Mouse (Mus musculus): Measurements from ENCODE around the gene Zfr2. TPM values are rescaled to one million over a fixed set of nuclear protein-coding genes. Genes with fewer than 3 reads are reported as not detected.
A peak's percentile ranks its signal among the peaks of the same experiment; 100 is the strongest.

The Zfr2 gene
- polyA plus RNA-seq, 1 experiment from 2014 or later, result 31.0 TPM

- Histone ChIP-seq H3K4me3 (ENCODE audit: low read depth, low read length) (no peak overlapping the region), H3K4me2 (ENCODE audit: low read length) (no peak overlapping the region; the same call in 1 of the 2 replicates)
- WGBS, result 87% methylated on average over 6 of the region's 6 CpGs
Measured at GRCm38 (mm10) chr10:81234206-81234605, 1.3 kb downstream of the Zfr2 start.

GRCm38 (mm10) chr10:81236471-81237268 is 3.7 kb downstream of the Zfr2 start:
- H3K27ac ChIP-seq (ENCODE audit: low read length), result no peak overlapping the region
- H3K27me3 ChIP-seq (ENCODE audit: control insufficient read depth, insufficient read depth, low read depth, low read length), result peaks cover 7% of the 10 kb centered on the region; the same call in 1 of the 2 replicates
- WGBS, result 86% methylated on average over 12 of the region's 12 CpGs
- no peak overlapping the region for H3K9ac ChIP-seq (ENCODE audit: low read depth, low read length)
- no peaks in the 10 kb centered on the region for H3K36me3 ChIP-seq (ENCODE audit: control insufficient read depth, insufficient read depth, low read length)
- no peaks in the 10 kb centered on the region for H3K9me3 ChIP-seq (replicated peaks; ENCODE audit: control insufficient read depth, low read length, poor library complexity, severe bottlenecking)
- H3K4me3 ChIP-seq (ENCODE audit: low read depth, low read length), result no peak overlapping the region
- no peak overlapping the region for H3K4me2 ChIP-seq (ENCODE audit: low read length)
- ATAC-seq, result no peak
- H3K4me1 ChIP-seq (ENCODE audit: control insufficient read depth, insufficient read depth, low read length), result peaks cover 10% of the 10 kb centered on the region

More at GRCm38 (mm10) chr10:81234206-81234605, 1.3 kb downstream of the Zfr2 start:
- no peak overlapping the region for H3K27ac ChIP-seq (ENCODE audit: low read length)
- H3K4me1 ChIP-seq (ENCODE audit: control insufficient read depth, insufficient read depth, low read length), result peaks cover 18% of the 10 kb centered on the region
- no peaks in the 10 kb centered on the region for H3K36me3 ChIP-seq (ENCODE audit: control insufficient read depth, insufficient read depth, low read length)
- no peak overlapping the region for H3K9ac ChIP-seq (ENCODE audit: low read depth, low read length)
- no peaks in the 10 kb centered on the region for H3K9me3 ChIP-seq (replicated peaks; ENCODE audit: control insufficient read depth, low read length, poor library complexity, severe bottlenecking)
- ATAC-seq, result no peak
- peaks cover 2% of the 10 kb centered on the region; the same call in 1 of the 2 replicates for H3K27me3 ChIP-seq (ENCODE audit: control insufficient read depth, insufficient read depth, low read depth, low read length)

- peaks cover 4% of the 10 kb centered on the region for H3K4me1 ChIP-seq (ENCODE audit: control insufficient read depth, insufficient read depth, low read length)
- H3K4me3 ChIP-seq (ENCODE audit: low read depth, low read length), result no peak overlapping the region
- 77% methylated on average over 2 of the region's 2 CpGs for WGBS
- H3K9me3 ChIP-seq (replicated peaks; ENCODE audit: control insufficient read depth, low read length, poor library complexity, severe bottlenecking), result no peaks in the 10 kb centered on the region
- no peak overlapping the region for H3K27ac ChIP-seq (ENCODE audit: low read length)
- no peak overlapping the region for H3K4me2 ChIP-seq (ENCODE audit: low read length)
- peaks cover 7% of the 10 kb centered on the region; the same call in 1 of the 2 replicates for H3K27me3 ChIP-seq (ENCODE audit: control insufficient read depth, insufficient read depth, low read depth, low read length)
- H3K9ac ChIP-seq (ENCODE audit: low read depth, low read length), result no peak overlapping the region
- no peak for ATAC-seq
- H3K36me3 ChIP-seq (ENCODE audit: control insufficient read depth, insufficient read depth, low read length), result peaks cover 3% of the 10 kb centered on the region; the same call in 1 of the 2 replicates
Measured at GRCm38 (mm10) chr10:81238618-81239017, 5.7 kb downstream of the Zfr2 start.

- H3K4me1 ChIP-seq (ENCODE audit: control insufficient read depth, insufficient read depth, low read length), result no peaks in the 10 kb centered on the region
- no peak overlapping the region for H3K27ac ChIP-seq (ENCODE audit: low read length)
- WGBS, result 22% methylated on average over 13 of the region's 13 CpGs
- H3K9ac ChIP-seq (ENCODE audit: low read depth, low read length), result no peak overlapping the region
- H3K9me3 ChIP-seq (replicated peaks; ENCODE audit: control insufficient read depth, low read length, poor library complexity, severe bottlenecking), result no peaks in the 10 kb centered on the region
- ATAC-seq, result no peak
- no peak overlapping the region for H3K4me3 ChIP-seq (ENCODE audit: low read depth, low read length)
- peaks cover 7% of the 10 kb centered on the region; the same call in 1 of the 2 replicates for H3K27me3 ChIP-seq (ENCODE audit: control insufficient read depth, insufficient read depth, low read depth, low read length)
- peaks cover 3% of the 10 kb centered on the region; the same call in 1 of the 2 replicates for H3K36me3 ChIP-seq (ENCODE audit: control insufficient read depth, insufficient read depth, low read length)
- no peak overlapping the region for H3K4me2 ChIP-seq (ENCODE audit: low read length)
Measured at GRCm38 (mm10) chr10:81240876-81241275, 7.9 kb downstream of the Zfr2 start.

- Histone ChIP-seq H3K9me3 (replicated peaks; ENCODE audit: control insufficient read depth, low read length, poor library complexity, severe bottlenecking) (no peaks in the 10 kb centered on the region), H3K36me3 (ENCODE audit: control insufficient read depth, insufficient read depth, low read length) (peaks cover 6% of the 10 kb centered on the region; the same call in 1 of the 2 replicates), H3K4me3 (ENCODE audit: low read depth, low read length) (no peak overlapping the region), H3K4me1 (ENCODE audit: control insufficient read depth, insufficient read depth, low read length) (no peaks in the 10 kb centered on the region), H3K9ac (ENCODE audit: low read depth, low read length) (no peak overlapping the region), H3K4me2 (ENCODE audit: low read length) (no peak overlapping the region), H3K27ac (ENCODE audit: low read length) (no peak overlapping the region), H3K27me3 (ENCODE audit: control insufficient read depth, insufficient read depth, low read depth, low read length) (peaks cover 7% of the 10 kb centered on the region; the same call in 1 of the 2 replicates)
- 88% methylated on average over 16 of the region's 16 CpGs for WGBS
- no peak for ATAC-seq
Measured at GRCm38 (mm10) chr10:81242021-81242420, 9.1 kb downstream of the Zfr2 start.

GRCm38 (mm10) chr10:81244146-81244545 is 11.2 kb downstream of the Zfr2 start:
- Histone ChIP-seq H3K4me2 (ENCODE audit: low read length) (no peak overlapping the region), H3K9me3 (replicated peaks; ENCODE audit: control insufficient read depth, low read length, poor library complexity, severe bottlenecking) (no peaks in the 10 kb centered on the region), H3K27ac (ENCODE audit: low read length) (no peak overlapping the region), H3K36me3 (ENCODE audit: control insufficient read depth, insufficient read depth, low read length) (peaks cover 8% of the 10 kb centered on the region), H3K9ac (ENCODE audit: low read depth, low read length) (0 out of 2 replicates have a peak overlapping the region, but pooled peaks have one; percentile 34), H3K27me3 (ENCODE audit: control insufficient read depth, insufficient read depth, low read depth, low read length) (peaks cover 6% of the 10 kb centered on the region; the same call in 1 of the 2 replicates), H3K4me3 (ENCODE audit: low read depth, low read length) (no peak overlapping the region), H3K4me1 (ENCODE audit: control insufficient read depth, insufficient read depth, low read length) (no peaks in the 10 kb centered on the region)
- ATAC-seq, result peak; percentile 1; the same call in 1 of the 2 replicates
- WGBS, result 75% methylated on average over 4 of the region's 4 CpGs

- peak overlapping the region; percentile 34 for H3K9ac ChIP-seq (ENCODE audit: low read depth, low read length)
- no peak overlapping the region for H3K4me2 ChIP-seq (ENCODE audit: low read length)
- no peaks in the 10 kb centered on the region for H3K4me1 ChIP-seq (ENCODE audit: control insufficient read depth, insufficient read depth, low read length)
- 9% methylated on average over 17 of the region's 17 CpGs for WGBS
- no peak overlapping the region for H3K27ac ChIP-seq (ENCODE audit: low read length)
- no peaks in the 10 kb centered on the region for H3K9me3 ChIP-seq (replicated peaks; ENCODE audit: control insufficient read depth, low read length, poor library complexity, severe bottlenecking)
- peaks cover 8% of the 10 kb centered on the region for H3K36me3 ChIP-seq (ENCODE audit: control insufficient read depth, insufficient read depth, low read length)
- H3K27me3 ChIP-seq (ENCODE audit: control insufficient read depth, insufficient read depth, low read depth, low read length), result 0 out of 2 replicates have a peak, but pooled peaks cover 2% of the 10 kb centered on the region
- peak; percentile 66 for ATAC-seq
- no peak overlapping the region for H3K4me3 ChIP-seq (ENCODE audit: low read depth, low read length)
Measured at GRCm38 (mm10) chr10:81244595-81244994, 11.6 kb downstream of the Zfr2 start.

GRCm38 (mm10) chr10:81245166-81245565 is 12.2 kb downstream of the Zfr2 start:
- H3K4me3 ChIP-seq (ENCODE audit: low read depth, low read length), result no peak overlapping the region
- whole genome bisulfite sequencing, result 91% methylated on average over 6 of the region's 6 CpGs
- H3K9ac ChIP-seq (ENCODE audit: low read depth, low read length), result peak overlapping the region; percentile 34; the same call in 1 of the 2 replicates

GRCm38 (mm10) chr10:81247804-81248203 is 14.8 kb downstream of the Zfr2 start:
- Histone ChIP-seq H3K27ac (ENCODE audit: low read length) (no peak overlapping the region), H3K27me3 (ENCODE audit: control insufficient read depth, insufficient read depth, low read depth, low read length) (peaks cover 8% of the 10 kb centered on the region), H3K4me1 (ENCODE audit: control insufficient read depth, insufficient read depth, low read length) (peaks cover 4% of the 10 kb centered on the region), H3K36me3 (ENCODE audit: control insufficient read depth, insufficient read depth, low read length) (peaks cover 6% of the 10 kb centered on the region), H3K4me3 (ENCODE audit: low read depth, low read length) (no peak overlapping the region), H3K9ac (ENCODE audit: low read depth, low read length) (no peak overlapping the region), H3K4me2 (ENCODE audit: low read length) (no peak overlapping the region), H3K9me3 (replicated peaks; ENCODE audit: control insufficient read depth, low read length, poor library complexity, severe bottlenecking) (no peaks in the 10 kb centered on the region)
- no peak for ATAC-seq
- 94% methylated on average over 2 of the region's 2 CpGs for WGBS

More at GRCm38 (mm10) chr10:81245166-81245565, 12.2 kb downstream of the Zfr2 start:
- H3K9me3 ChIP-seq (replicated peaks; ENCODE audit: control insufficient read depth, low read length, poor library complexity, severe bottlenecking), result no peaks in the 10 kb centered on the region
- H3K4me2 ChIP-seq (ENCODE audit: low read length), result no peak overlapping the region
- no peak for ATAC-seq
- no peaks in the 10 kb centered on the region for H3K4me1 ChIP-seq (ENCODE audit: control insufficient read depth, insufficient read depth, low read length)
- H3K27ac ChIP-seq (ENCODE audit: low read length), result no peak overlapping the region
- 0 out of 2 replicates have a peak, but pooled peaks cover 2% of the 10 kb centered on the region for H3K27me3 ChIP-seq (ENCODE audit: control insufficient read depth, insufficient read depth, low read depth, low read length)
- H3K36me3 ChIP-seq (ENCODE audit: control insufficient read depth, insufficient read depth, low read length), result peaks cover 8% of the 10 kb centered on the region
